Mouse (Mus musculus): Measurements from ENCODE around the gene Zfp827.

Gene Zfp827

DNA sequence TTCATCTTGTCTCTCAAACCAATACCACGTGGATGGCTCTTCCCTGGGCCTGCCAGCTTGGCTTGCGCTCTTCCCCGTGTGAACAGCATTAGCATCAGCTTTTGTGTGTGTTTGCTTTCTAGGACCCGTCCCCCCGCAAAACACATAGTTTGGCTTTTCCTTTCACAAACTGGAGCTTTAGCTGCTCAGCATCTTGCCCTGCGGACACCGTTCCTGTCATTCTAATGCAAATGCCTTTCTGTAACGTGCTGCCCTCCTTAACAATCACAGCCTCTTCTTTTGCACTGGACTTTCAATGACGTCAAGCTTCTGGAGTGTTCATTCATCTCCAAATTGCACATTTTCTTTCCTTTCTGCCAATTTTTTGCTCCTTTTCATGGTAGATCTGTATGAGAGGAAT, 196.1 kb downstream of the Zfp827 start:
- DNase-seq (ENCODE audit: low spot score): no peak

DNA sequence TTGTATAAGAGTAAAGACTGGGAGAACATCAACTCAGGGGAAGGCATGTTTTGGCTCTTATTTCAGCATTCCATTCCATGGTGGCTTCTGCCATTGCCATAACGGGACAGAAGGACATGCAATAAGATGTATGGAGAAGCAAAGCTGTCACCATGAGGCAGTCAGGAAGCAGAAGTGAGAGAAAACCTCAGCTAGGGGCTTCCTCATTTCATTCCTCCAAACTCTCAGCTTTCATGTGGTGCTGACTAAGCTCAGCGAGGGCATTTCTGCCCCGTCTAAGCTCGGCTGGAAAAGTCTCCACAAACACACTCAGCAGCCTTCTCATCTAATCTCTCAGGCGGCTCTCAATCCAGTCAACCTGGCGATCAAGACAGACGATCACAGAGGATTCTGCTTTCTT, 197.3 kb downstream of the Zfp827 start:
- DNase-seq (ENCODE audit: low spot score): no peak

DNA sequence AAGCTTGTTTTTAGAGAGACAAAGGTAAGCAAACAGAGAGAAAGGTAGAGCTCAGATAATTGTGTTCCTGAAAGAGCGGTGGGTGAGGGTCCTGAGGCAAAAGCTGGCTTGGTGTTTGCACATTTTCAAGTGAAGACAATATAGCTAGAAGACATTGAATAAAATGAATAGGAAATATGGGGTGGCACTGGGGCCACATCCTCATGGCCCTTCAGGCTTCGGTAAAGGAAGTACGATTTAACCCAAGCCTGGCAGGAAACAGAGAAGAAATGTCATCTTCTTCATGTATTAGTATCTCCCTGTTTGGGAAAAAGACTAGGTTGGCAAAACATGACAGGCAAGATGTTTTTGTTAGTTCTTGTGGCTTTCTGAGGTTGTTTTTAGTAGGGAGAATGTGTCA, 197.8 kb downstream of the Zfp827 start:
- no peak for DNase-seq (ENCODE audit: low spot score)

DNA sequence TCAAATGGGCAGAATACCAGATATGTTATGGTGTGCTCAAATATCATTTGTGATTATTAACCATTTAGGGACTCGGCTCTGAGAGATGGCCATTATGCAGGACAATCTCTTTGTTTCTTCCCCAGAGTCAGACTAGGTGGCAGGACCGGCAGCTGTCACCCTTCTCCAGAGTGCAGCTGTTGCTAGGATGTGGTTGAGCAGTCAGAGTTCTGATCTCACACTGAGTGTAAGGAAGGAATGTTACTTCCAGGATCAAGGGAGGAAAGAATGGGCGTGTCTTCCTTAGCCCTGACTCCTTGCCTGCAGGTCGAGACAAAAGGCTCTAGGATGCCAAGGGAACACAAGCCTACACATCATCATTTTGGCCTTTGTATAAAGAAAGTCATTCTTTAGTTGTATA, 199.0 kb downstream of the Zfp827 start:
- DNase-seq (ENCODE audit: low spot score): no peak

DNA sequence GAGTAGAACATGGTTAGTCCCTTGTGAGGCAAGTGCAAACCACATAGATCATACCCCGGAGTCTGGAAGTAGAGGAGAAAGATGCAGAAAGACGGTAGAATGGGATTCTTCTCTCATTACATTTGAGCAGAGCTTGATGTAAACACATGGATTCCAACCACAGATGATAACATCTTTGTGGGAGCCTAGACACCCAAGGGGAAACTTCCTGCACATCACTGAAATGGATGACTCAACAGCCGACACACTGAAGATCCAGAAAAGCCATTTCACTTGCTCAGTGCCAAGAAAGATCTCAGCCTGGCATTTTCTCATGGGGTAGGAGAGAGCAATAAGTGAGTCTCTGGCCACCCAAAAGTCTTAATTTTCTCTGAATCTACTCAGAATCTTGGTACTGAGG, 199.7 kb downstream of the Zfp827 start:
- DNase-seq (ENCODE audit: low spot score): no peak

DNA sequence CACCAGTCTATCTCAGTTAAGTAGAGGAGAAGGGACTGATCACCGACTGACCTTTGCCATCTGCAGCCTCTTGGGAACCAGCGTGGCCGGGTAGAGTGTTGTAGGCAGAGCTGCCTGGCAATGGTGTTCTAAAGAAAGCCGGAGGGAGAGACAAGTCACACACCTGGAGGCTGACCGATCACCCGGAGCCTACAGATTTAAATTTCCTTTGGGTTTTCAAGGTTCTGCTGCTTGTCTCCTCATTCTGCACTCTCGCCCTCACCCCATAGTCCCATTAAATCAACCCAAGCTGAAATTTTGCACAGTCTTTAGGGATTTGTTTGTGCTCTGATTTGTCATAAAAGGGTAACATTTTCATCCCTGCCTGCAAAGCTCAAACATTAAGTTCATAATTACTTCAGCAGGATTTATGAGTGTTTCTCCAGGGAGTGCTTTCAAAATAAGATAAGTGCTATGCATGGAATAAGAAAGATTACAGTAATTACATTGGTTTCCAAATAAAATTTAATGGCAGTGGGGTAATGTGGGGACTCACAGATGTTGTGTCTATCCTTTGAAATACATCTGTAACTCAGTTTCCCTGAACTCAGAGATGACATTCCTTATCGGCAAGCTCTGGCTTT, 201.1 kb downstream of the Zfp827 start:
- DNase-seq (ENCODE audit: low spot score): no peak

DNA sequence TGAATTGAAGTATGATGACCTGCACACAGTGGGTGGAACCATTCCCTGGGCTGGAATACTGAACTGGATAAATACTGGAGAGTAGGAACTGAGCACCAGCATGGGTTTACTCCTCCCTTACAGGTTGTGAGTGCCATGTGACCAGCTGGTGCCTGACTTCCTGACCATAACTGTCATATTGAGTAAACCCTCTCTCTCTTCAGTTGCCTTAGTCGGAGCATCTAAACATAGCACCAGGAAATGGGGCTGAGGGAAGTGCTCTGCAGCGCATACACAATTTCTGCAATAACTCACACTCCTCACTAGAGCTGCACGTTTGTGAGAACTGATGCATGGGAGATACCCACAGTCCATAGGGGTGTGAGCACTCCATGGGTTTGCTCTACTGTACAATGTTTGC, 211.1 kb downstream of the Zfp827 start:
- no peak for DNase-seq (ENCODE audit: low spot score)

DNA sequence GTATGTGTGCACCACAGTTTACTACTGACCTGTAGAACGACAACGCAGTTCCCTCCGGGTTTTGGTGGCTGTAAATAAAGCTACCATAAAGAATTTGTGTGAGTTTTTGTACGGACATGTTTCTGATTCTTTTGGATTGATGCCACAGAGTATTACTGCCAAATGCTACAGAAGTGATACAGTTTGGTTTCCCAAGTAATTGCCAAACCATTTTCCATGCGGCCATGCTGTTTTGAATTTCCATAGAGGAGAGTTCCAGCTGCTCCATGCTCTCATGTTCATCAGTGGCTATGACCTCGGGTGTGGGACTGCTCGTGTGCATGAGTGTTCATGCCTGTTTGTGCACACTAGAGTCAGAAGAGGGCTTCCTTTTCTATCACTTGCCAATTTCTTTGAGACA, 211.8 kb downstream of the Zfp827 start:
- DNase-seq (ENCODE audit: low spot score): no peak

Measured in retina, embryonic 14.5 days (tissue).